Mouse (Mus musculus): ENCODE results near the gene Celsr1. TPM values are rescaled to one million over a fixed set of nuclear protein-coding genes. Genes with fewer than 3 reads are reported as not detected.
A peak's percentile ranks its signal among the peaks of the same experiment; 100 is the strongest.

The Celsr1 gene
- polyA plus RNA-seq, 1 experiment from 2014 or later, result 0.25 TPM

DNA sequence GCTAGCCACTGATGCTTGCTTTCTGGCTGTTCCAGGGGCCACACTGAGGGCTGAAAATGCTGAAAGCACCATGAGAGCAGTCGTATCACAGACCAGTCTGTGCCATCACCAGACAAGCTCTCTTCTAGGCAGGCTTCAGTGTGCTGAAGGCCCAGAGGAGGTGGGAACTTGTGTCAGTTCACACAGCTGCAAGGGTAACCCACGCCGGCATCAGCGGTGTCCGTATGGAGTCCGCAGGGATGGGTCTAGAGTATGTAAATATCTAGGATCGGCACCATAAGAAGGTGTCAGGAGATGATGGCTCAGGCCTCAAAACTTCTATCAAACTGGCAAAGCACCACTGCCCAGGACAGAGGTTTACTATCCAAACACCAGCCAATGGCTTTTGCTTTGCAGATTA is 64.3 kb downstream of the Celsr1 start:
- H3K27me3 ChIP-seq (replicated peaks), result peaks cover 16% of the 10 kb centered on the region
- no peaks in the 10 kb centered on the region for H3K9me3 ChIP-seq (replicated peaks)
- no peak overlapping the region for H3K27ac ChIP-seq
- no peak overlapping the region for H3K9ac ChIP-seq
- WGBS (ENCODE audit: insufficient replicate concordance), result 74% methylated on average over 7 of the region's 7 CpGs
- no peaks in the 10 kb centered on the region for H3K36me3 ChIP-seq
- ATAC-seq, result no peak
- H3K4me3 ChIP-seq, result no peak overlapping the region
- H3K4me1 ChIP-seq, result peaks cover 6% of the 10 kb centered on the region
- H3K4me2 ChIP-seq, result no peak overlapping the region

GRCm38 (mm10) chr15:85966032-85966431 is 67.5 kb downstream of the Celsr1 start:
- H3K9ac ChIP-seq, result no peak overlapping the region
- no peaks in the 10 kb centered on the region for H3K9me3 ChIP-seq (replicated peaks)
- no peak for ATAC-seq
- peaks cover 29% of the 10 kb centered on the region for H3K27me3 ChIP-seq (replicated peaks)
- H3K4me3 ChIP-seq, result no peak overlapping the region
- no peak overlapping the region for H3K27ac ChIP-seq
- 66% methylated on average over 7 of the region's 7 CpGs for WGBS (ENCODE audit: insufficient replicate concordance)
- peaks cover 6% of the 10 kb centered on the region for H3K4me1 ChIP-seq
- no peaks in the 10 kb centered on the region for H3K36me3 ChIP-seq
- H3K4me2 ChIP-seq, result no peak overlapping the region

GRCm38 (mm10) chr15:85963279-85963840 is 70.2 kb downstream of the Celsr1 start:
- WGBS (ENCODE audit: insufficient replicate concordance), result 45% methylated on average over 8 of the region's 8 CpGs
- no peak overlapping the region for H3K4me3 ChIP-seq
- no peaks in the 10 kb centered on the region for H3K9me3 ChIP-seq (replicated peaks)
- H3K27me3 ChIP-seq (replicated peaks), result peaks cover 31% of the 10 kb centered on the region
- no peak for ATAC-seq
- H3K4me1 ChIP-seq, result no peaks in the 10 kb centered on the region
- no peak overlapping the region for H3K4me2 ChIP-seq
- no peak overlapping the region for H3K9ac ChIP-seq
- H3K36me3 ChIP-seq, result no peaks in the 10 kb centered on the region
- no peak overlapping the region for H3K27ac ChIP-seq

GRCm38 (mm10) chr15:85962691-85963090 is 70.9 kb downstream of the Celsr1 start:
- 76% methylated on average over 8 of the region's 8 CpGs for WGBS (ENCODE audit: insufficient replicate concordance)
- no peak overlapping the region for H3K4me2 ChIP-seq
- no peak for ATAC-seq
- H3K36me3 ChIP-seq, result no peaks in the 10 kb centered on the region
- no peak overlapping the region for H3K27ac ChIP-seq
- H3K27me3 ChIP-seq (replicated peaks), result peaks cover 31% of the 10 kb centered on the region
- H3K9me3 ChIP-seq (replicated peaks), result no peaks in the 10 kb centered on the region
- H3K4me3 ChIP-seq, result no peak overlapping the region
- H3K9ac ChIP-seq, result no peak overlapping the region
- H3K4me1 ChIP-seq, result no peaks in the 10 kb centered on the region

DNA sequence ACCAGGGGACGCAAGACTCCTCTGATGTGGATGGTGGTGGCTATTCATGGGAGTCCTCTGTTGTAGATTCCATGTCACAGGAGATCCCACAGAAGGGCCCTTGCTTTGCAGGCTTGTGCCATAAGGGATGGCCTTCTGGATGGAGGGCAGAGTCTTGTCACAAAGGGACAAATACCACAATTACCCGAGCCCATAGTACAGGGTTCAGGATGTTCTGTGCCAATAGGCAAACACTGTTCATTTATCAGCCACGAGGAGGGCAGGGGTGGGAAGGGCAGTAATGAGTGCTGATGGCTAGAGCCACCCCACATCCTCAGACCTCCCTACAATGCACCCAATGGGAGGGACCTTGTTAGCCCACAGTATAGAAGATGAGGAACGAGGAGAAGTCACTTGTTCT is 71.9 kb downstream of the Celsr1 start:
- Histone ChIP-seq H3K36me3 (no peaks in the 10 kb centered on the region), H3K27me3 (replicated peaks) (peaks cover 31% of the 10 kb centered on the region), H3K9me3 (replicated peaks) (no peaks in the 10 kb centered on the region), H3K4me1 (no peaks in the 10 kb centered on the region), H3K27ac (no peak overlapping the region), H3K9ac (no peak overlapping the region), H3K4me3 (no peak overlapping the region), H3K4me2 (no peak overlapping the region)
- no peak for ATAC-seq
- 49% methylated on average over 4 of the region's 4 CpGs for WGBS (ENCODE audit: insufficient replicate concordance)

DNA sequence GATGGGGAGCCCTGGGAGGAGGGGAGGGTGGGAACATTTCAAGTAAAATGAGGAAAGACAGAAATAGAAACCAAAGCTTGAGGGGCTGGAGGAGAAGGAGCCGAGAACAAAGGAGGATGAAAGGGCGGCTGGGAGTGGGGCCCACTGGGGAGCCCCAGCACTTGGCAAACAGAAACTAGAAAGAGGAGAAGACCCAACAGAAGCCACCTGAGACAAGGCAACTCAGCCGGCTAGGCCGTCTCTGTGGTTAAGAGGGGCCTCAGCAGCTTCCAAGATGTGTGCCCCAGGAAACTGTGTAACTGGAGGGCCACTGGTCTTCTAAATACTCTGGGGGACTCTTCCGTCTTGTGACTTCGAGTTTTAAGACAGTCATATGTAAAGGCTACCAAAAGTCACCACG is 72.4 kb downstream of the Celsr1 start:
- Histone ChIP-seq H3K36me3 (no peaks in the 10 kb centered on the region), H3K4me2 (no peak overlapping the region), H3K9me3 (replicated peaks) (no peaks in the 10 kb centered on the region), H3K4me3 (no peak overlapping the region), H3K9ac (no peak overlapping the region), H3K27ac (no peak overlapping the region), H3K27me3 (replicated peaks) (peaks cover 31% of the 10 kb centered on the region), H3K4me1 (no peaks in the 10 kb centered on the region)
- ATAC-seq, result no peak
- WGBS (ENCODE audit: insufficient replicate concordance), result 52% methylated on average over 7 of the region's 7 CpGs

- Histone ChIP-seq H3K4me1 (no peaks in the 10 kb centered on the region; the same call in 1 of the 2 replicates), H3K4me3 (no peak overlapping the region), H3K27ac (no peak overlapping the region), H3K36me3 (no peaks in the 10 kb centered on the region), H3K9ac (no peak overlapping the region), H3K27me3 (replicated peaks) (0 out of 2 replicates have a peak, but pooled peaks cover 4% of the 10 kb centered on the region), H3K9me3 (replicated peaks) (no peaks in the 10 kb centered on the region), H3K4me2 (no peak overlapping the region)
- WGBS (ENCODE audit: insufficient replicate concordance), result 40% methylated on average over 6 of the region's 6 CpGs
- ATAC-seq, result no peak
Measured at GRCm38 (mm10) chr15:85956202-85956601, 77.4 kb downstream of the Celsr1 start.

- ATAC-seq, result no peak
- H3K27ac ChIP-seq, result no peak overlapping the region
- H3K4me3 ChIP-seq, result no peak overlapping the region
- H3K9me3 ChIP-seq (replicated peaks), result no peaks in the 10 kb centered on the region
- no peak overlapping the region for H3K9ac ChIP-seq
- no peaks in the 10 kb centered on the region for H3K36me3 ChIP-seq
- no peaks in the 10 kb centered on the region; the same call in 1 of the 2 replicates for H3K4me1 ChIP-seq
- WGBS (ENCODE audit: insufficient replicate concordance), result 51% methylated on average over 6 of the region's 6 CpGs
- H3K27me3 ChIP-seq (replicated peaks), result no peaks in the 10 kb centered on the region
- no peak overlapping the region for H3K4me2 ChIP-seq
Measured at GRCm38 (mm10) chr15:85953458-85953857, 80.1 kb downstream of the Celsr1 start.

DNA sequence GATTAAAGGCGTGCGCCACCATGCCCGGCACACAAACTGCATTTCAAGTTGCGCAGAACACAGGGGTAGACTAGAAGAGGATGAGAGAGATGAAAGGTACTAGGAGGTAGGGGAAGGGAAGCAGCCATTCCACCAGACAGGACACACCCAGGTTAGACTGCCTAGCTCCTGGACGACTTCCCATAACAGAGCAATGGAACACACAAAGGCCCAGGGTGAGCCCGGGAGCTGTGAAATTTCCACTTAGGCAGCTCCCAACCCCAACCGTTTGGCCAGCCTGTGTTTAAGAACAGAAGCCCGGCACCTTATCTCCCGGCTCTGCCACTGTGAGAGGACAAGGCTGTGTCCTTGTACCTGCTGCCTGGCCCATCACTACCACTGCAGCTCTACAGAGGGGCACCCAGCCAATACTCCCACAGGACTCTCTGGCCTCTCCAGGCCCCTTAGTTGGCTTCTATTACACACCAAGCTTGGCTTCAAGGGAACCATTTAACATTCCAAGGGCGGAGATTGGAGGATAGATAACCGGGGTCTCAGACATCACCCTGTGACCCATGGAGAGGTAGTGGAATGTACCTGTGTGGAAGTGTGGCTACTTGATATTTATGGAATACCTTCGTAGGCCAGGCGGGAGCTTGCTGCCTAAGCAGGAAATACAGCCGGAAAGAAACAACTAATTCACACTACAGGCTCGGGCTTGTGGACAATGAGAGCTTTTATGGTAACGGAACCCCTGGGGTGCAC is 84.0 kb downstream of the Celsr1 start:
- Histone ChIP-seq H3K27ac (no peak overlapping the region), H3K4me2 (no peak overlapping the region)

DNA sequence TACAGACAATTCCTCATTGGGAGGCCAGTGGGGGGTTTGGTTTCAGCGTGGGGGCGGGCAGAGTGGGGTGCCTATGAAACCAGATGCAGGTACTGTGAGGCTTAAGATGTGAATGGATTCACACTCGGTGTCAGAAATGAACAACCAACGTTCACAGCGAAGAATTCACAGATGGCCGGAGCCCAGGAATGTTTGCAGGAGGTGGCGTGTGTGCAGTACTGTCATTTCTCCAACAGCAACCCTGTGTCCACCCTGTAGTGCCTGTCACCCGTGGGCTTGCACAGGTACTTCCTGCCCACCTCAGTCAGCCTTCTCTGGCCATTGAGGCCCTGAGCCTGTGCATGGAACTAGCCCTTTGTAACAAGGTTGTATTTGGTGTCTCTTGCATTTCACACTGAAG is 85.6 kb downstream of the Celsr1 start:
- Histone ChIP-seq H3K9me3 (replicated peaks) (no peaks in the 10 kb centered on the region), H3K27me3 (replicated peaks) (no peaks in the 10 kb centered on the region), H3K9ac (no peak overlapping the region), H3K36me3 (no peaks in the 10 kb centered on the region), H3K27ac (no peak overlapping the region), H3K4me2 (no peak overlapping the region), H3K4me3 (no peak overlapping the region), H3K4me1 (no peaks in the 10 kb centered on the region)
- ATAC-seq, result no peak
- 60% methylated on average over 8 of the region's 8 CpGs for WGBS (ENCODE audit: insufficient replicate concordance)

More for the DNA sequence above, 84.0 kb downstream of the Celsr1 start:
- 68% methylated on average over 16 of the region's 16 CpGs for WGBS (ENCODE audit: insufficient replicate concordance)
- H3K9ac ChIP-seq, result no peak overlapping the region
- H3K27me3 ChIP-seq (replicated peaks), result no peaks in the 10 kb centered on the region
- ATAC-seq, result no peak
- H3K36me3 ChIP-seq, result no peaks in the 10 kb centered on the region
- no peaks in the 10 kb centered on the region for H3K4me1 ChIP-seq
- no peaks in the 10 kb centered on the region for H3K9me3 ChIP-seq (replicated peaks)
- no peak overlapping the region for H3K4me3 ChIP-seq

- no peak overlapping the region for H3K4me2 ChIP-seq
Measured at GRCm38 (mm10) chr15:85947541-85947940, 86.0 kb downstream of the Celsr1 start.

GRCm38 (mm10) chr15:85935627-85936049 is 97.9 kb downstream of the Celsr1 start:
- Histone ChIP-seq H3K9me3 (replicated peaks) (no peaks in the 10 kb centered on the region), H3K27me3 (replicated peaks) (no peaks in the 10 kb centered on the region), H3K27ac (no peak overlapping the region), H3K4me2 (no peak overlapping the region), H3K4me3 (no peak overlapping the region), H3K36me3 (no peaks in the 10 kb centered on the region), H3K9ac (no peak overlapping the region), H3K4me1 (no peaks in the 10 kb centered on the region)
- ATAC-seq, result peak; percentile 80
- 26% methylated on average over 5 of the region's 5 CpGs for WGBS (ENCODE audit: insufficient replicate concordance)

More at GRCm38 (mm10) chr15:85947541-85947940, 86.0 kb downstream of the Celsr1 start:
- WGBS (ENCODE audit: insufficient replicate concordance), result 76% methylated on average over 9 of the region's 9 CpGs
- Histone ChIP-seq H3K9ac (no peak overlapping the region), H3K27ac (no peak overlapping the region), H3K9me3 (replicated peaks) (no peaks in the 10 kb centered on the region), H3K27me3 (replicated peaks) (no peaks in the 10 kb centered on the region), H3K4me1 (no peaks in the 10 kb centered on the region), H3K36me3 (no peaks in the 10 kb centered on the region), H3K4me3 (no peak overlapping the region)
- no peak for ATAC-seq

All from liver, embryonic 12.5 days (tissue).